Mouse (Mus musculus): ENCODE results near the gene Sema7a. TPM values are rescaled to one million over a fixed set of nuclear protein-coding genes. Genes with fewer than 3 reads are reported as not detected.
A peak's percentile ranks its signal among the peaks of the same experiment; 100 is the strongest.

The Sema7a gene
- polyA plus RNA-seq, 1 experiment from 2014 or later: 0.04 TPM

DNA sequence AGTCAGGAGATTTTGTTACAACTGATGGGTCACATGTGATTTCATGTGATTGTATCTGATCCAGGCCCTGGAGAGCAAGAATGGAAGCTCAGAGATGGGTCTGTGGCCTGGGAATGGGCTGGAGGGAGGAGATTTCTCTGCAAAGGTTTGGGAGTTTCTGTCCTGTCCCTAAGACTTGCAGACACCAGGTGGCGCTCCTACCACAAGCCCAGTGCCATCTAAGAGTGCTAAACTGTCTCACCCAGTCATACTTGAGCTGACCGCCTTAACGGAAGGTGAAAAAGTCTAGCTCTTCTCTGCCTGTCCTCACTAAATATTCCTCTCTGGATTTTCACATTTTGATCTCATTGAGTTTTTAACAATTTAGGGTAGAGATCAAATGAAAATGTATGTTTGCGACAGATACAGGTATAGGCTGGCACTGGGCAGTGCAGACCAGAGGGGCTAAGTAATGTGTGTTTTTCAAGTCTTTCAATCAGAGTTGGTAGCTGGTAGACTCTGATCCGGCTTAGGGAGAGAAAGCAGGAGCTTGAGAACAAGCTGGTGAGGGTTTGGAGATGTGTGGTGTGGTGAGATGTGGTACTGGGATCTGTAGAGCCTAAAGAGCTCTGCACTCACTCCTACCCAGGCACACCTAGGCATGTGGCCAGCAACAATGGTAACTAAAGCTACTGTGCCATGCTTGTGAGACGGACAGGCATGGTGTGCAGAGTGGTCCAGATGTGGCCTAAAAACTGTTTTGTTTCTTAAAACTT, 4.1 kb upstream of the Sema7a start:
- Histone ChIP-seq H3K4me1 (ENCODE audit: control insufficient read depth, low read depth, low read length) (peaks cover 2% of the 10 kb centered on the region), H3K4me2 (ENCODE audit: low read depth, low read length) (no peak overlapping the region), H3K9me3 (replicated peaks; ENCODE audit: control insufficient read depth, low read length) (no peaks in the 10 kb centered on the region), H3K4me3 (ENCODE audit: low read depth, low read length) (no peak overlapping the region), H3K36me3 (ENCODE audit: control insufficient read depth, insufficient read depth) (no peaks in the 10 kb centered on the region), H3K9ac (ENCODE audit: low read depth, low read length) (no peak overlapping the region), H3K27me3 (ENCODE audit: control insufficient read depth, insufficient read depth, low read depth, low read length) (peaks cover 40% of the 10 kb centered on the region), H3K27ac (ENCODE audit: low read length) (no peak overlapping the region)
- 21% methylated on average over 6 of the region's 6 CpGs for WGBS (ENCODE audit: insufficient replicate concordance)
- ATAC-seq (ENCODE audit: low read depth): no peak

DNA sequence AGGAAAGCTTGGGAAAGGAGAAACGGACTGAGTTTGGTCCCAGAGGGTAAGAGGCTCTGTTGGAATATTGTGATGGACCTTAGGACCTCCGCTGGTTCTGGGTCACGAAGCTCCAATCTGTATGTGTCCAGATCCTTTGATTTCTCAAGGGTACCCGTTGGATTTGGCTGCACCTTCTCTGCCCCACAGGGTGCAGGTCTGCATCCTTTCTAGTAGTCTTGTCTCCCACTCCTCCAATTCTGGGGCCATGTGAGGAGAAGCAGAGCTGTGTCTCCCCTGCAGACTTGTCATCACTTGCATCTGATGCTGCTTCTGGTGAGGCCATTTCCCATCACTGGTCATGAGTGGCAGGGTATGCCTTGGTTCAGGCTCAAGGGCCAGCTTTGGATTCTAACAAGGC, 2.7 kb upstream of the Sema7a start:
- Histone ChIP-seq H3K9me3 (replicated peaks; ENCODE audit: control insufficient read depth, low read length) (no peaks in the 10 kb centered on the region), H3K27ac (ENCODE audit: low read length) (no peak overlapping the region), H3K27me3 (ENCODE audit: control insufficient read depth, insufficient read depth, low read depth, low read length) (peaks cover 53% of the 10 kb centered on the region), H3K36me3 (ENCODE audit: control insufficient read depth, insufficient read depth) (no peaks in the 10 kb centered on the region), H3K4me1 (ENCODE audit: control insufficient read depth, low read depth, low read length) (peaks cover 2% of the 10 kb centered on the region), H3K9ac (ENCODE audit: low read depth, low read length) (no peak overlapping the region), H3K4me3 (ENCODE audit: low read depth, low read length) (no peak overlapping the region), H3K4me2 (ENCODE audit: low read depth, low read length) (no peak overlapping the region)
- no peak for ATAC-seq (ENCODE audit: low read depth)
- WGBS (ENCODE audit: insufficient replicate concordance): 59% methylated on average over 4 of the region's 4 CpGs

DNA sequence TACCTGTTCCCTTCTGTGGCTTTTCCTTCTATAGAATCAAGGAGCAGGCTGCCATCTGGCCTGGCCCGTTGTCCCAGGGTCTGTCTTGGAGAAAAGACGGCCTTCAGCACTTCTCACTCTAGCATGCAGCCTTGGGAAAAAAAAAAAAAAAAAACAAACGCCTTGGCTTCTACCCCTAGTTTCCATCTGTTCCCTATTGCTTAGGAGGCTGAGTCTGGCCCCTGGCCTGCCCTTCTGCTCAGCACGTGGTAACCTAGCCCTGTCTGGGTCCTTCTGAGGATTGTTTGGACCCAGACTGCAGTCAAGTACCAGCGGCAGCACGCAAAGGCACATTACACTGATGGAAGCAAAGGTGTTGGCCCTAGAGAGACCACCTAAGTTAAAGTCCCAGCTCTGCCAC, 2.3 kb upstream of the Sema7a start:
- 48% methylated on average over 6 of the region's 6 CpGs for WGBS (ENCODE audit: insufficient replicate concordance)
- ATAC-seq (ENCODE audit: low read depth): no peak
- no peak overlapping the region for H3K27ac ChIP-seq (ENCODE audit: low read length)
- H3K27me3 ChIP-seq (ENCODE audit: control insufficient read depth, insufficient read depth, low read depth, low read length): peaks cover 58% of the 10 kb centered on the region
- H3K9ac ChIP-seq (ENCODE audit: low read depth, low read length): no peak overlapping the region
- no peaks in the 10 kb centered on the region for H3K9me3 ChIP-seq (replicated peaks; ENCODE audit: control insufficient read depth, low read length)
- peaks cover 2% of the 10 kb centered on the region for H3K4me1 ChIP-seq (ENCODE audit: control insufficient read depth, low read depth, low read length)
- H3K4me3 ChIP-seq (ENCODE audit: low read depth, low read length): no peak overlapping the region
- no peak overlapping the region for H3K4me2 ChIP-seq (ENCODE audit: low read depth, low read length)
- H3K36me3 ChIP-seq (ENCODE audit: control insufficient read depth, insufficient read depth): no peaks in the 10 kb centered on the region

DNA sequence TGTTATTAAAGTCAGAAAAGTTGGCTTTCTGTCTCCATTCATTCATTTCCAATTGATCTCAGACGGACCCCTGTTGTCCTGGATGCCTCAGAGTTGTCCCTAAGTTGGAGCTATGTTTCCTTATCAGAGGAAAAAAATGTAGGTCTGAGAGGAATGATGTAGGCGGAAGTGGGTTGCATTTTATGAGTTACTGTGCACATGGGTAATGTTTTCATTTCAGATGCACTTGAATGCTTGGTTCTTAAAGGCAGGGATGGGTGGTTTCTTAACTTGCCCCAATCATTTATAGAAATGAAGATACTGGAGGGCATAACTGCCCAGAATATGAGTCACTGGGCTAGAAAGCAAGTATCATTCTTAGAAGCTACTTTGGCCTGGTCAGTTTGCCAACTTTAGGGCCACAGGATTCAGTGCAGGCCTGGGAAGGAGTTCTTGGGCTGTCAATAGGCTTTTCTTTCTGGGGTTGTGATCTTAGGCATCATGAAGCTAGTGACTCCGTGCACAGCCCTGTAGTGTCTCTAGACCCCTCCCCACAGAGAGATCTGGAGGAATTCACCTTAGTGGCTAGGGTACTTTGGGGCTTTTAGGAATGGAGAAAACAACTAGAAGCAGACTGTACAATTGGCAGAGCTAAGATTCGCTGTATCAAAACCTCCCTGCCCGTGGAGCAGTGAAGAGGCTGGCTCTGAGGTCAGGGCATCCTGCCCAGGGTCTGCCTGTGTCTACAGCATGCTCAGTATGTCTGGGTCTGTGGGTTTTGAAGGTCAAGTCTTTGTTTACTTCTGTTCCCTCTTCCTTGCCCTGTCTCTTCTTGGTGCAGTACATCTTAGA, 1.5 kb upstream of the Sema7a start:
- Histone ChIP-seq H3K36me3 (ENCODE audit: control insufficient read depth, insufficient read depth) (no peaks in the 10 kb centered on the region), H3K27ac (ENCODE audit: low read length) (no peak overlapping the region), H3K9ac (ENCODE audit: low read depth, low read length) (no peak overlapping the region), H3K9me3 (replicated peaks; ENCODE audit: control insufficient read depth, low read length) (no peaks in the 10 kb centered on the region), H3K4me2 (ENCODE audit: low read depth, low read length) (no peak overlapping the region), H3K4me1 (ENCODE audit: control insufficient read depth, low read depth, low read length) (peaks cover 2% of the 10 kb centered on the region), H3K27me3 (ENCODE audit: control insufficient read depth, insufficient read depth, low read depth, low read length) (peaks cover 65% of the 10 kb centered on the region), H3K4me3 (ENCODE audit: low read depth, low read length) (no peak overlapping the region)
- no peak for ATAC-seq (ENCODE audit: low read depth)
- WGBS (ENCODE audit: insufficient replicate concordance): 48% methylated on average over 5 of the region's 5 CpGs

DNA sequence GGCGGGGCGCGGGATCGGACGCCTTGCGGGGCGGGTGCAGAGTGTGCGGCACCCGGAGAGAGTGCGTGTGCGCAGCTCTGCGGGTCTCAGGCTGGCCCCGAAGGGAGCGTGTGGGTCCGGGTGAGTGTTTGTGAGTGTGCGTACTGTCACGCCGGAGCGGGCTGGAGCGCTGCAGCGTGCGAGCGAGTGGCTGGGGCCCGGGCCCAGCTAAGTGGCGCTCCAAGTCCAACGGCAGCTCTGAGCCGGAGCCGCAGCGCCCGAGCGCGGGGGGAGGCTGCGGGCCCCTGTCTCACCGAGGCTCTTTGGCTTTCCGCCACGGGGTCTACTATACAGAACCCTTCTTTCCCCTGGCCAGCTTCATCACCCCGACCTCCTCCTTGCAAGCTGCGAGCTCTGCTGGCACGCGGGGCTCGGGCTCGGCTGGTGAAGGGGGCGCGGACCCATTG, 460 bp downstream of the Sema7a start:
- H3K36me3 ChIP-seq (ENCODE audit: control insufficient read depth, insufficient read depth): no peaks in the 10 kb centered on the region
- ATAC-seq (ENCODE audit: low read depth): no peak; the same call in 1 of the 2 replicates
- peak overlapping the region; percentile 78 for H3K4me2 ChIP-seq (ENCODE audit: low read depth, low read length)
- H3K27me3 ChIP-seq (ENCODE audit: control insufficient read depth, insufficient read depth, low read depth, low read length): peaks cover 68% of the 10 kb centered on the region
- H3K9ac ChIP-seq (ENCODE audit: low read depth, low read length): 0 out of 2 replicates have a peak overlapping the region, but pooled peaks have one; percentile 20
- H3K9me3 ChIP-seq (replicated peaks; ENCODE audit: control insufficient read depth, low read length): no peaks in the 10 kb centered on the region
- peak overlapping the region; percentile 64 for H3K4me3 ChIP-seq (ENCODE audit: low read depth, low read length)
- H3K4me1 ChIP-seq (ENCODE audit: control insufficient read depth, low read depth, low read length): peaks cover 2% of the 10 kb centered on the region
- under 1% methylated on average over 42 of the region's 44 CpGs for WGBS (ENCODE audit: insufficient replicate concordance)
- H3K27ac ChIP-seq (ENCODE audit: low read length): no peak overlapping the region

DNA sequence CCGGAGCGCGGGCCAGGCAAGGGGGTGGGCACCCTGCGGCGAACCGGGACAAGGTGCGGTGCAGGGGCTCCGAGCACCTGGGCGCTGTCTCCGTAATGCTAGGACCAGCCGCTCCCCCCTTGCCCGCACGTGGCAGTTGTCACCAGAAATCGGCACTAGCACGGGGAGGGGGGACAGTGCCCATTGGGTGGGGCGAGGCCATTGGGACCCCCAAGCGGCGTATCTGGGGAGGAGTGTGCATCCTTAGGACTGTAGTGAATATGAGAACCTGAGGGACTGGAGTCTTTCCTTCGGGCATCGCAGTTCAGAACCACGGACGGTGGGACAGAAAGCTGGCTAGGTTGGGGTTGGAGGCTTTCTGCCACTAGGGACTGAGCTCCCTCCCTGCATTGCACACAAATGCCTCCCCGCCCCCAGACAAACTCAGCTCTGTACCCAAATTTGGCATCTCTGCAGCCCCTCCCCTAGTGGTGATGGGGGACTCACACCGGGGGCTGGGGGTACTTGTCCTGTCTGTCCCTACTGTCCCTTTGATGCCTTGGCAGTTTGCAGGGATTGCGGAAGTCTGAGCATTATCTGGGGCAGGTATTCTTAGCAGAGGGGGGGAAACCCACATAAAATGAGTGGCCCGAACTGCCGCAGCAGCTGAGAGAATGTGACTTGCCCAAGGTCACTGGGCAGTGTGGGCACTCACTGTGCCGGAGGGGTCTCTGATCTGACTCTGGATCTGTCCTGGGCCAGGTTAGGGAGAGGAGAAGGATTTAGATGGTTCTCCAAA, 1.1 kb downstream of the Sema7a start:
- Histone ChIP-seq H3K4me2 (ENCODE audit: low read depth, low read length) (peak overlapping the region; percentile 78), H3K9ac (ENCODE audit: low read depth, low read length) (no peak overlapping the region), H3K4me3 (ENCODE audit: low read depth, low read length) (peak overlapping the region; percentile 64), H3K27me3 (ENCODE audit: control insufficient read depth, insufficient read depth, low read depth, low read length) (peaks cover 68% of the 10 kb centered on the region), H3K36me3 (ENCODE audit: control insufficient read depth, insufficient read depth) (no peaks in the 10 kb centered on the region), H3K4me1 (ENCODE audit: control insufficient read depth, low read depth, low read length) (peaks cover 2% of the 10 kb centered on the region), H3K27ac (ENCODE audit: low read length) (no peak overlapping the region), H3K9me3 (replicated peaks; ENCODE audit: control insufficient read depth, low read length) (no peaks in the 10 kb centered on the region)
- WGBS (ENCODE audit: insufficient replicate concordance): 5% methylated on average over 28 of the region's 28 CpGs
- ATAC-seq (ENCODE audit: low read depth): no peak

DNA sequence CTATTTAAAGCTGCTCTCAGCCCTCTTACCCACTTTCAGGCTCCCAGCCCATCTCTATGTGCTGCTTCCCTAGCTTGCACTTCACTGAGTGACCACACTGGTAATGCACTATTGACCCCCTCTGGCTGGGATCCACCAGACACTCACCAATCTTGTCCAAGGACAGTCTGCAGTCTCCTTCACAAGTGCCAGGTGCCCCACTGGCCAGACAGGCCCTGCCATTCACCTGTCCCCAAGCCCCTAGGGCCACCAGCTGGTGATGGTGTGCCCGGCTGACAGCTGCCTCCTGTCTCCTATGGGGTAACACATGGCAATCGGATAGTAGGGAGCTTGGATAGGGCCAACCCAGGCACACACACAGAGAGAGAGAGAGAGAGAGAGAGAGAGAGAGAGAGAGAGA, 2.1 kb downstream of the Sema7a start:
- no peak for ATAC-seq (ENCODE audit: low read depth)
- no peaks in the 10 kb centered on the region for H3K36me3 ChIP-seq (ENCODE audit: control insufficient read depth, insufficient read depth)
- no peak overlapping the region for H3K27ac ChIP-seq (ENCODE audit: low read length)
- no peak overlapping the region for H3K9ac ChIP-seq (ENCODE audit: low read depth, low read length)
- no peak overlapping the region for H3K4me2 ChIP-seq (ENCODE audit: low read depth, low read length)
- WGBS (ENCODE audit: insufficient replicate concordance): 45% methylated on average over 2 of the region's 2 CpGs
- H3K9me3 ChIP-seq (replicated peaks; ENCODE audit: control insufficient read depth, low read length): no peaks in the 10 kb centered on the region
- peaks cover 2% of the 10 kb centered on the region for H3K4me1 ChIP-seq (ENCODE audit: control insufficient read depth, low read depth, low read length)
- H3K4me3 ChIP-seq (ENCODE audit: low read depth, low read length): no peak overlapping the region
- H3K27me3 ChIP-seq (ENCODE audit: control insufficient read depth, insufficient read depth, low read depth, low read length): peaks cover 64% of the 10 kb centered on the region

DNA sequence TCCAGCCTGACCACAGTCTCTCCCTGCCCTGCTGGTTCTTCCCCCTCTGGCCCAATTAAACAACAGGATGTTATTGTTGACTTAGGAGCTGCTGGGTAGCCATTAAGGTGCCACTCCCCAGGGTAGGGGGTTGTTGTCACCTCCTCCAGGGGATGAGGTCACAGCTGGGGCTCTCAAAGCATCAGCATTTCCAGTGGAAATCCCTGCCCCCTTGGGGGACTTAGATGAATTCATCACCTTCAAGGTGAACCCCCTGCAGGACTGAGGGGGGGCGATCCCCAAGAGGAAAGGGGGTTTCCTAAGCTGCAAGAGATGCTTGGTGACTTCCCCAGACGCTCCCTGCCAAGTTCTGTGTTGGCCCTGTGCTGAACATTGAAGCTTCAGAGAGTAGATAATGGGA, 3.2 kb downstream of the Sema7a start:
- Histone ChIP-seq H3K36me3 (ENCODE audit: control insufficient read depth, insufficient read depth) (no peaks in the 10 kb centered on the region), H3K27me3 (ENCODE audit: control insufficient read depth, insufficient read depth, low read depth, low read length) (peaks cover 56% of the 10 kb centered on the region), H3K9ac (ENCODE audit: low read depth, low read length) (no peak overlapping the region), H3K9me3 (replicated peaks; ENCODE audit: control insufficient read depth, low read length) (no peaks in the 10 kb centered on the region), H3K4me2 (ENCODE audit: low read depth, low read length) (no peak overlapping the region), H3K27ac (ENCODE audit: low read length) (no peak overlapping the region), H3K4me3 (ENCODE audit: low read depth, low read length) (no peak overlapping the region), H3K4me1 (ENCODE audit: control insufficient read depth, low read depth, low read length) (peaks cover 2% of the 10 kb centered on the region)
- WGBS (ENCODE audit: insufficient replicate concordance): 23% methylated on average over 2 of the region's 2 CpGs
- ATAC-seq (ENCODE audit: low read depth): no peak
